Mouse (Mus musculus) heart, postnatal 0 days (tissue): ENCODE data around the gene Sap30l.

ENCODE experiments used
- CTCF ChIP-seq: IDR thresholded peaks from 2 replicates; pipeline ENCODE4 v1.5.1; 2016; ENCODE audit warnings: antibody characterized with exemption, control low read depth, low read depth
- EP300 ChIP-seq: IDR thresholded peaks from 2 replicates; pipeline ENCODE4 v1.6.1; 2016; ENCODE audit warnings: antibody characterized with exemption, low read depth

- TF ChIP-seq CTCF (peak; percentile 65), EP300 (no peak)
Observed at GRCm38 (mm10) chr11:57787913-57788312, 13.5 kb upstream of the Sap30l start.
